Mouse (Mus musculus): ENCODE results near the gene Fam25c. TPM values are rescaled to one million over a fixed set of nuclear protein-coding genes. Genes with fewer than 3 reads are reported as not detected.

Fam25c gene
- polyA plus RNA-seq, 1 experiment, result not detected

GRCm38 (mm10) chr14:34375415-34375904 is 20.2 kb upstream of the Fam25c start, which contains the start of gene Mmrn2:
TSS of gene Mmrn2 (plus strand) at chr14:34375465.
- H3K27me3 ChIP-seq (ENCODE audit: control insufficient read depth, insufficient read depth, low read length), result no peaks in the 10 kb centered on the region
- H3K27ac ChIP-seq (ENCODE audit: insufficient read depth, low read depth, low read length), result 0 out of 2 replicates have a peak within 1 kb of the TSS, but pooled peaks have one; percentile 12
- WGBS, result 84% methylated on average over 13 of the region's 13 CpGs
- H3K36me3 ChIP-seq (ENCODE audit: control insufficient read depth, insufficient read depth, low read length), result no peaks in the 10 kb centered on the region
- TF ChIP-seq POLR2A (IDR thresholded peaks at IDR 0.05; ENCODE audit: low read depth, low read length) (no peak), CTCF (IDR thresholded peaks at IDR 0.05; ENCODE audit: extremely low read depth, insufficient read length, insufficient replicate concordance, low read depth, low read length) (no peak)
- H3K4me1 ChIP-seq (ENCODE audit: control insufficient read depth, insufficient read depth, insufficient read length, low read length), result no peaks in the 10 kb centered on the region
- H3K4me3 ChIP-seq (ENCODE audit: low read depth, low read length), result peak within 1 kb of the TSS; percentile 41

- Histone ChIP-seq H3K4me1 (ENCODE audit: control insufficient read depth, insufficient read depth, insufficient read length, low read length) (no peaks in the 10 kb centered on the region), H3K4me3 (ENCODE audit: low read depth, low read length) (peak within 1 kb of the TSS; percentile 41), H3K36me3 (ENCODE audit: control insufficient read depth, insufficient read depth, low read length) (no peaks in the 10 kb centered on the region), H3K27ac (ENCODE audit: insufficient read depth, low read depth, low read length) (0 out of 2 replicates have a peak within 1 kb of the TSS, but pooled peaks have one; percentile 12), H3K27me3 (ENCODE audit: control insufficient read depth, insufficient read depth, low read length) (no peaks in the 10 kb centered on the region)
- 23% methylated on average over 10 of the region's 10 CpGs for WGBS
- no peak for TF ChIP-seq POLR2A (IDR thresholded peaks at IDR 0.05; ENCODE audit: low read depth, low read length)
- no peak for TF ChIP-seq CTCF (IDR thresholded peaks at IDR 0.05; ENCODE audit: extremely low read depth, insufficient read length, insufficient replicate concordance, low read depth, low read length)
Measured at GRCm38 (mm10) chr14:34374577-34374976, 19.3 kb upstream of the Fam25c start, which contains the start of gene Sncg. TSS of gene Sncg (minus strand) at chr14:34374789.

DNA sequence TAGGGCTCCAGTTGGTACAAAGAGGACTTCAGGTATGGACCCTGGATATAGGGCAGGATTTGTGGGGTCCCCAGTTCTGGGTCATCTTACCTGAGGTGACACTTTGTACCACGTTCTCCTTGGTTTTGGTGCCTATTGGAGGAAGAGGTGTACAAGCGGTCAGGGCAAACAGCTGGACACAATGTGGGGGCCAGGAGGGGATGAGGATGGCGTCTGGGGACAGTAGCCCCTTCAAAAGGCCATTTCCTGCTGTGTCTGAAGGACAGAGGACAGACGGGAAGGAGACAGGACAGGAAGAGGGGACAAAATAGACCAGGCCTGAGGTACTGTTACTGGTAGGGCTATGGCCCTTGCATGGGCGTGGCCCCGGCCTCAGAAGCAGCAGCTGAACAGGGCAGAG is 18.3 kb upstream of the Fam25c start:
- WGBS, result 83% methylated on average over 6 of the region's 6 CpGs

GRCm38 (mm10) chr14:34372646-34373045 is 17.4 kb upstream of the Fam25c start:
- Histone ChIP-seq H3K27ac (ENCODE audit: insufficient read depth, low read depth, low read length) (no peak overlapping the region), H3K4me3 (ENCODE audit: low read depth, low read length) (no peak overlapping the region), H3K4me1 (ENCODE audit: control insufficient read depth, insufficient read depth, insufficient read length, low read length) (no peaks in the 10 kb centered on the region), H3K36me3 (ENCODE audit: control insufficient read depth, insufficient read depth, low read length) (no peaks in the 10 kb centered on the region), H3K27me3 (ENCODE audit: control insufficient read depth, insufficient read depth, low read length) (no peaks in the 10 kb centered on the region)
- WGBS, result 87% methylated on average over 6 of the region's 6 CpGs
- TF ChIP-seq POLR2A (IDR thresholded peaks at IDR 0.05; ENCODE audit: low read depth, low read length) (no peak), CTCF (IDR thresholded peaks at IDR 0.05; ENCODE audit: extremely low read depth, insufficient read length, insufficient replicate concordance, low read depth, low read length) (no peak)

More for the DNA sequence above, 18.3 kb upstream of the Fam25c start:
- TF ChIP-seq POLR2A (IDR thresholded peaks at IDR 0.05; ENCODE audit: low read depth, low read length) (no peak), CTCF (IDR thresholded peaks at IDR 0.05; ENCODE audit: extremely low read depth, insufficient read length, insufficient replicate concordance, low read depth, low read length) (no peak)
- Histone ChIP-seq H3K36me3 (ENCODE audit: control insufficient read depth, insufficient read depth, low read length) (no peaks in the 10 kb centered on the region), H3K4me3 (ENCODE audit: low read depth, low read length) (no peak overlapping the region), H3K27me3 (ENCODE audit: control insufficient read depth, insufficient read depth, low read length) (no peaks in the 10 kb centered on the region), H3K4me1 (ENCODE audit: control insufficient read depth, insufficient read depth, insufficient read length, low read length) (no peaks in the 10 kb centered on the region), H3K27ac (ENCODE audit: insufficient read depth, low read depth, low read length) (no peak overlapping the region)

GRCm38 (mm10) chr14:34371763-34372162 is 16.5 kb upstream of the Fam25c start:
- no peaks in the 10 kb centered on the region for H3K36me3 ChIP-seq (ENCODE audit: control insufficient read depth, insufficient read depth, low read length)
- no peaks in the 10 kb centered on the region for H3K27me3 ChIP-seq (ENCODE audit: control insufficient read depth, insufficient read depth, low read length)
- WGBS, result 30% methylated on average over 2 of the region's 2 CpGs
- no peak overlapping the region for H3K27ac ChIP-seq (ENCODE audit: insufficient read depth, low read depth, low read length)
- no peak for TF ChIP-seq POLR2A (IDR thresholded peaks at IDR 0.05; ENCODE audit: low read depth, low read length)
- no peak for TF ChIP-seq CTCF (IDR thresholded peaks at IDR 0.05; ENCODE audit: extremely low read depth, insufficient read length, insufficient replicate concordance, low read depth, low read length)
- no peaks in the 10 kb centered on the region for H3K4me1 ChIP-seq (ENCODE audit: control insufficient read depth, insufficient read depth, insufficient read length, low read length)
- no peak overlapping the region for H3K4me3 ChIP-seq (ENCODE audit: low read depth, low read length)

GRCm38 (mm10) chr14:34370921-34371320 is 15.7 kb upstream of the Fam25c start:
- H3K27me3 ChIP-seq (ENCODE audit: control insufficient read depth, insufficient read depth, low read length), result no peaks in the 10 kb centered on the region
- no peaks in the 10 kb centered on the region for H3K4me1 ChIP-seq (ENCODE audit: control insufficient read depth, insufficient read depth, insufficient read length, low read length)
- H3K27ac ChIP-seq (ENCODE audit: insufficient read depth, low read depth, low read length), result no peak overlapping the region
- TF ChIP-seq CTCF (IDR thresholded peaks at IDR 0.05; ENCODE audit: extremely low read depth, insufficient read length, insufficient replicate concordance, low read depth, low read length) (no peak), POLR2A (IDR thresholded peaks at IDR 0.05; ENCODE audit: low read depth, low read length) (no peak)
- H3K36me3 ChIP-seq (ENCODE audit: control insufficient read depth, insufficient read depth, low read length), result no peaks in the 10 kb centered on the region
- whole genome bisulfite sequencing, result 96% methylated on average over 3 of the region's 3 CpGs
- no peak overlapping the region for H3K4me3 ChIP-seq (ENCODE audit: low read depth, low read length)

DNA sequence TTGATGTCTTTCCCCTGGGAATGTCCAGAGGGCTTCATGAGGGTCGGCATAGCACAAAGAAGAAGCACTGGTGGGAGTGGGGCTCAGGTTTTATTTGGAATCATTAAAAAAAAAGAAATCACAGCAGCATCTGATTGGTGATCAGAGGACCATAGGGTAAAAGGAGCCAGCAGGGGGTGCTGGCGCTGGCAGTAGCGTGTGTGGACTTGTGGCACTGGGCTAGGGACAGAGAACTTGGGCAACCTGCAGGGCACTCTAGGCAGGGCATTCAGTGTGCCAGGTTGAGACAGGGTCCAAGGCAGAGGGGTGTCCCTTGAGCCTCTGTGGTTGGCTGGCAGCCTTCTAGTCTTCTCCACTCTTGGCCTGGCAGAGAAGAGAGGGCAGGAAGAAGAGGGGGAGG is 15.0 kb upstream of the Fam25c start:
- no peaks in the 10 kb centered on the region for H3K36me3 ChIP-seq (ENCODE audit: control insufficient read depth, insufficient read depth, low read length)
- no peaks in the 10 kb centered on the region for H3K27me3 ChIP-seq (ENCODE audit: control insufficient read depth, insufficient read depth, low read length)
- no peak overlapping the region for H3K4me3 ChIP-seq (ENCODE audit: low read depth, low read length)
- no peak for TF ChIP-seq POLR2A (IDR thresholded peaks at IDR 0.05; ENCODE audit: low read depth, low read length)
- peak; percentile 25; the same call in 1 of the 2 replicates for TF ChIP-seq CTCF (IDR thresholded peaks at IDR 0.05; ENCODE audit: extremely low read depth, insufficient read length, insufficient replicate concordance, low read depth, low read length)
- 76% methylated on average over 3 of the region's 3 CpGs for WGBS
- H3K4me1 ChIP-seq (ENCODE audit: control insufficient read depth, insufficient read depth, insufficient read length, low read length), result no peaks in the 10 kb centered on the region
- H3K27ac ChIP-seq (ENCODE audit: insufficient read depth, low read depth, low read length), result no peak overlapping the region

Data from small intestine, adult 2 months (tissue).